Comparison of ENCODE assay signal across 8 mouse cellular contexts in the genomic region with DNA sequence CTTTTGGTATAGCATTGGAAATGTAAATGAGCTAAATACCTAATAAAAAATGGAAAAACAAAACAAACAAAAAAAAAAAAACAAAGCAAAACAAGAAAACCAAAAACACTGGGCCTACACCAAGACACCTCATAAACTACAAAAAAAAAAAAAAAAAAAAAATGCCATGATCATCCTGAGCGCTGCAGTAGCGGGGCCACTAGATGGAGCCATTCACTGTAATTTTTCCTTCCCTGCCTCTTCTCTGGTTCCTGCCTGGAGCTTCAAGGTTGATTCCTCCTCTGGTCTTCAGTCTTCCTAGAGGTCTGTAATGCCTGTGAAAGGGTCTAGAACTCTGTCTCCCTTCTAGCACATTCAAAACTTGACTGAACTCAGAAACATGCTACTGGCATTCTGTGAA. TPM values are rescaled to one million over a fixed set of nuclear protein-coding genes. Genes with fewer than 3 reads are reported as not detected.
A peak's percentile ranks its signal among the peaks of the same experiment; 100 is the strongest.
DNase-seq lines count a peak whose midpoint lies in the region; ATAC-seq and TF ChIP-seq lines count a peak whose summit lies in the region.
"Not testable (repeated sequence)": the region's sequence is repeated elsewhere in the genome, so short reads cannot be mapped to it uniquely, and the experiment has no call there.

No protein-coding gene starts in this region.

- H3K9me3 ChIP-seq in ES-E14 (ENCODE audit: control insufficient read depth, insufficient read depth, low read depth, low read length); forebrain, embryonic 11.5 days (ENCODE audit: control insufficient read depth, low read length); heart, postnatal 0 days (replicated peaks; ENCODE audit: control insufficient read depth, low read length); liver, postnatal 0 days (ENCODE audit: low read length): not testable (repeated sequence)

- not testable (repeated sequence) for H3K4me2 ChIP-seq in forebrain, embryonic 11.5 days (ENCODE audit: low read depth, low read length, severe bottlenecking); heart, postnatal 0 days (ENCODE audit: low read depth, low read length); liver, postnatal 0 days (ENCODE audit: low read depth, low read length)

- 0 out of 2 replicates have a peak, but pooled peaks have one; percentile 45 for ATAC-seq in cerebellum, adult (ENCODE audit: insufficient number of reproducible peaks, low FRiP score, low TSS enrichment)
- ATAC-seq in forebrain, embryonic 11.5 days (replicated peaks; ENCODE audit: low FRiP score); heart, postnatal 0 days (ENCODE audit: insufficient read depth, low read depth); liver, postnatal 0 days: not testable (repeated sequence)

- not testable (repeated sequence) for H3K9ac ChIP-seq in ES-E14 (ENCODE audit: insufficient read depth, low read depth, low read length, poor library complexity, severe bottlenecking); forebrain, embryonic 11.5 days (ENCODE audit: low read length); heart, postnatal 0 days (replicated peaks; ENCODE audit: low read depth, low read length); liver, postnatal 0 days (replicated peaks)

- not testable (repeated sequence) for DNase-seq in ES-E14 (ENCODE audit: low read depth, low spot score); heart, postnatal 0 days (ENCODE audit: low spot score)
- DNase-seq in forebrain, embryonic 11.5 days (ENCODE audit: low spot score) = peak; percentile 47
- DNase-seq in kidney, postnatal 10 days = peak; percentile 48
- peak; percentile 13 for DNase-seq in liver, postnatal 0 days
- DNase-seq in natural killer cell, adult 2 months (ENCODE audit: low spot score in 2 of 2) = peak; percentile 3 to 23
- DNase-seq in thymus, adult 2 months = peak; percentile 13

- not testable (repeated sequence) for TF ChIP-seq POLR2A in thymus, adult 2 months (IDR thresholded peaks at IDR 0.05; ENCODE audit: control insufficient read depth, extremely low read depth, insufficient read depth, low read length, poor library complexity)

- not testable (repeated sequence) for H3K4me1 ChIP-seq in ES-E14 (ENCODE audit: control insufficient read depth in 2 of 2, insufficient read depth in 2 of 2, low read length in 2 of 2, poor library complexity in 1 of 2); forebrain, embryonic 11.5 days (replicated peaks; ENCODE audit: control insufficient read depth, insufficient read depth, low read length); heart, postnatal 0 days (ENCODE audit: control insufficient read depth, insufficient read depth); liver, postnatal 0 days (ENCODE audit: insufficient read depth); thymus, adult 2 months (replicated peaks; ENCODE audit: control insufficient read depth, insufficient read depth, low read length)

- WGBS in forebrain, embryonic 11.5 days = 5% methylated on average over 2 of the region's 2 CpGs
- WGBS in heart, postnatal 0 days = 0% methylated on average over 2 of the region's 2 CpGs
- WGBS in liver, postnatal 0 days (ENCODE audit: insufficient replicate concordance) = 0% methylated on average over 2 of the region's 2 CpGs
- WGBS in thymus, adult 2 months = 0% methylated on average over 2 of the region's 2 CpGs

- H3K36me3 ChIP-seq in ES-E14 (ENCODE audit: control insufficient read depth, insufficient read depth, low read length, poor library complexity, severe bottlenecking); forebrain, embryonic 11.5 days (ENCODE audit: control insufficient read depth, insufficient read depth, low read length); heart, postnatal 0 days (replicated peaks; ENCODE audit: control insufficient read depth, insufficient read depth, low read length); liver, postnatal 0 days (replicated peaks; ENCODE audit: insufficient read depth, low read length); thymus, adult 2 months (ENCODE audit: control insufficient read depth, insufficient read depth, low read length): not testable (repeated sequence)

- not testable (repeated sequence) for H3K4me3 ChIP-seq in ES-E14 (ENCODE audit: insufficient read depth in 1 of 2, low read depth in 1 of 2, low read length in 2 of 2, poor library complexity in 1 of 2, severe bottlenecking in 1 of 2); forebrain, embryonic 11.5 days (ENCODE audit: low read depth, low read length); heart, postnatal 0 days (ENCODE audit: low read depth, low read length); liver, postnatal 0 days (ENCODE audit: low read depth, low read length); thymus, adult 2 months (ENCODE audit: control insufficient read depth, insufficient read depth, low read length)

- H3K27ac ChIP-seq in ES-E14 (ENCODE audit: insufficient read depth, low read depth, low read length, poor library complexity, severe bottlenecking); forebrain, embryonic 11.5 days (ENCODE audit: low read depth, low read length); heart, postnatal 0 days (ENCODE audit: low read depth); liver, postnatal 0 days (ENCODE audit: low read depth); thymus, adult 2 months (ENCODE audit: control insufficient read depth, insufficient read depth, low read length): not testable (repeated sequence)

- TF ChIP-seq CTCF in heart, postnatal 0 days (IDR thresholded peaks at IDR 0.05; ENCODE audit: low read depth) = peak; percentile 35
- TF ChIP-seq CTCF in liver, postnatal 0 days (IDR thresholded peaks at IDR 0.05; ENCODE audit: low read depth) = peak; percentile 47
- TF ChIP-seq CTCF in thymus, adult 2 months (IDR thresholded peaks at IDR 0.05; ENCODE audit: borderline replicate concordance, control insufficient read depth, extremely low read depth, insufficient read depth, low read length, poor library complexity) = not testable (repeated sequence)

- in situ Hi-C loops in ES-E14 (cut with MboI; ENCODE audit: low sequenced_read_pairs in 2 of 2, unreplicated experiment in 2 of 2) = loop anchor here (10.0 to 25.0 kb wide), 3 partner anchors 160 to 353 kb away; partner anchors contain the start of gene Zcchc12 (in 1 of the 2)

- TF ChIP-seq EP300 in heart, postnatal 0 days (IDR thresholded peaks at IDR 0.05; ENCODE audit: low read depth); liver, postnatal 0 days (IDR thresholded peaks at IDR 0.05; ENCODE audit: low read depth): not testable (repeated sequence)

- not testable (repeated sequence) for H3K27me3 ChIP-seq in forebrain, embryonic 11.5 days (ENCODE audit: control insufficient read depth, insufficient read depth, low read length); heart, postnatal 0 days (ENCODE audit: control insufficient read depth, insufficient read depth, low read length); liver, postnatal 0 days (ENCODE audit: insufficient read depth, low read length); thymus, adult 2 months (ENCODE audit: control insufficient read depth, insufficient read depth, low read length)

TF ChIP-seq in ES-E14, 5 proteins besides CTCF, POLR2A, EP300 and RAD21:
- TF ChIP-seq ZNF384 (IDR thresholded peaks at IDR 0.05; ENCODE audit: low read depth, low read length) = peak; percentile 93

RNA-seq across cellular contexts. Expression of gene Dock11, which starts 54.2 kb away (rescaled TPM):
- total RNA-seq in ES-E14 (2012; rRNA removed) = 9.0 and 11.0 TPM in 2 replicates
- polyA plus RNA-seq in forebrain, embryonic 11.5 days (2014; fragmentation: Nextera tagmentation; extraction: Ambion mirVana) = 27.9 and 29.3 TPM in 2 replicates
- total RNA-seq in heart, postnatal 0 days (2014; rRNA removed; ENCODE audit: low replicate concordance) = 5.4 and 11.6 TPM in 2 replicates
- 1.6 and 2.0 TPM in 2 replicates for polyA plus RNA-seq in heart, postnatal 0 days (2015; fragmentation: Nextera tagmentation; extraction: Ambion mirVana)
- polyA plus RNA-seq in liver, postnatal 0 days (2015; fragmentation: Nextera tagmentation; extraction: Ambion mirVana) = 1.5 and 1.7 TPM in 2 replicates
- 11.0 and 11.4 TPM in 2 replicates for polyA plus RNA-seq in thymus, adult 2 months (2012; rRNA removed)
